Mouse (Mus musculus): ENCODE results near the gene Gsdma2. TPM values are rescaled to one million over a fixed set of nuclear protein-coding genes. Genes with fewer than 3 reads are reported as not detected.
"Not testable (repeated sequence)": the region's sequence is repeated elsewhere in the genome, so short reads cannot be mapped to it uniquely, and the experiment has no call there.

Gene Gsdma2
- polyA plus RNA-seq (2014; fragmentation: Nextera tagmentation; extraction: Ambion mirVana): not detected in 2 replicates

GRCm38 (mm10) chr11:98646459-98646858 lies at the start of gene Gsdma2:
Gsdma2 (plus strand) TSS chr11:98646759.
- Histone ChIP-seq H3K9ac (replicated peaks; ENCODE audit: low read depth, low read length) (no peak within 1 kb of the TSS), H3K4me3 (ENCODE audit: low read depth, low read length) (no peak within 1 kb of the TSS), H3K4me1 (ENCODE audit: control insufficient read depth, insufficient read depth, low read length) (no peaks in the 10 kb centered on the region), H3K9me3 (ENCODE audit: control insufficient read depth, low read depth, low read length) (no peaks in the 10 kb centered on the region), H3K27me3 (ENCODE audit: control insufficient read depth, insufficient read depth, low read length) (0 out of 2 replicates have a peak, but pooled peaks cover 2% of the 10 kb centered on the region), H3K4me2 (replicated peaks; ENCODE audit: low read depth, low read length) (no peak within 1 kb of the TSS), H3K36me3 (ENCODE audit: control insufficient read depth, insufficient read depth, low read length) (no peaks in the 10 kb centered on the region), H3K27ac (ENCODE audit: low read length) (no peak within 1 kb of the TSS)
- WGBS: 47% methylated on average over 2 of the region's 2 CpGs
- no peak for ATAC-seq (ENCODE audit: insufficient number of reproducible peaks, insufficient read depth, low FRiP score, low read depth)

- H3K4me3 ChIP-seq (ENCODE audit: low read depth, low read length): no peak overlapping the region
- H3K9me3 ChIP-seq (ENCODE audit: control insufficient read depth, low read depth, low read length): no peaks in the 10 kb centered on the region
- H3K27ac ChIP-seq (ENCODE audit: low read length): no peak overlapping the region
- 49% methylated on average over 6 of the region's 6 CpGs for WGBS
- ATAC-seq (ENCODE audit: insufficient number of reproducible peaks, insufficient read depth, low FRiP score, low read depth): no peak
- H3K4me1 ChIP-seq (ENCODE audit: control insufficient read depth, insufficient read depth, low read length): no peaks in the 10 kb centered on the region; the same call in 1 of the 2 replicates
- no peaks in the 10 kb centered on the region for H3K36me3 ChIP-seq (ENCODE audit: control insufficient read depth, insufficient read depth, low read length)
- no peaks in the 10 kb centered on the region for H3K27me3 ChIP-seq (ENCODE audit: control insufficient read depth, insufficient read depth, low read length)
- no peak overlapping the region for H3K9ac ChIP-seq (replicated peaks; ENCODE audit: low read depth, low read length)
- no peak overlapping the region for H3K4me2 ChIP-seq (replicated peaks; ENCODE audit: low read depth, low read length)
Observed at GRCm38 (mm10) chr11:98597363-98597762, 49.2 kb upstream of the Gsdma2 start.

- Histone ChIP-seq H3K9me3 (ENCODE audit: control insufficient read depth, low read depth, low read length) (no peaks in the 10 kb centered on the region), H3K9ac (replicated peaks; ENCODE audit: low read depth, low read length) (no peak within 1 kb of the TSS), H3K4me2 (replicated peaks; ENCODE audit: low read depth, low read length) (no peak within 1 kb of the TSS), H3K36me3 (ENCODE audit: control insufficient read depth, insufficient read depth, low read length) (no peaks in the 10 kb centered on the region), H3K27me3 (ENCODE audit: control insufficient read depth, insufficient read depth, low read length) (no peaks in the 10 kb centered on the region), H3K4me3 (ENCODE audit: low read depth, low read length) (no peak within 1 kb of the TSS), H3K4me1 (ENCODE audit: control insufficient read depth, insufficient read depth, low read length) (no peaks in the 10 kb centered on the region; the same call in 1 of the 2 replicates), H3K27ac (ENCODE audit: low read length) (no peak within 1 kb of the TSS)
- ATAC-seq (ENCODE audit: insufficient number of reproducible peaks, insufficient read depth, low FRiP score, low read depth): no peak
- 76% methylated on average over 8 of the region's 8 CpGs for WGBS
Observed at GRCm38 (mm10) chr11:98597991-98598390, 48.6 kb upstream of the Gsdma2 start, which contains the start of gene Lrrc3c. Lrrc3c (plus strand) TSS chr11:98598291.

- Histone ChIP-seq H3K36me3 (ENCODE audit: control insufficient read depth, insufficient read depth, low read length) (no peaks in the 10 kb centered on the region), H3K9me3 (ENCODE audit: control insufficient read depth, low read depth, low read length) (no peaks in the 10 kb centered on the region), H3K27me3 (ENCODE audit: control insufficient read depth, insufficient read depth, low read length) (no peaks in the 10 kb centered on the region), H3K4me2 (replicated peaks; ENCODE audit: low read depth, low read length) (no peak overlapping the region), H3K9ac (replicated peaks; ENCODE audit: low read depth, low read length) (no peak overlapping the region), H3K4me1 (ENCODE audit: control insufficient read depth, insufficient read depth, low read length) (no peaks in the 10 kb centered on the region; the same call in 1 of the 2 replicates), H3K27ac (ENCODE audit: low read length) (no peak overlapping the region), H3K4me3 (ENCODE audit: low read depth, low read length) (no peak overlapping the region)
- WGBS: 62% methylated on average over 18 of the region's 18 CpGs
- no peak for ATAC-seq (ENCODE audit: insufficient number of reproducible peaks, insufficient read depth, low FRiP score, low read depth)
Observed at GRCm38 (mm10) chr11:98598851-98599290, 47.7 kb upstream of the Gsdma2 start.

- Histone ChIP-seq H3K4me2 (replicated peaks; ENCODE audit: low read depth, low read length) (no peak overlapping the region), H3K9ac (replicated peaks; ENCODE audit: low read depth, low read length) (no peak overlapping the region), H3K27me3 (ENCODE audit: control insufficient read depth, insufficient read depth, low read length) (no peaks in the 10 kb centered on the region), H3K36me3 (ENCODE audit: control insufficient read depth, insufficient read depth, low read length) (no peaks in the 10 kb centered on the region), H3K4me1 (ENCODE audit: control insufficient read depth, insufficient read depth, low read length) (no peaks in the 10 kb centered on the region; the same call in 1 of the 2 replicates), H3K27ac (ENCODE audit: low read length) (no peak overlapping the region), H3K9me3 (ENCODE audit: control insufficient read depth, low read depth, low read length) (no peaks in the 10 kb centered on the region), H3K4me3 (ENCODE audit: low read depth, low read length) (no peak overlapping the region)
- WGBS: 39% methylated on average over 18 of the region's 18 CpGs
- ATAC-seq (ENCODE audit: insufficient number of reproducible peaks, insufficient read depth, low FRiP score, low read depth): no peak
Observed at GRCm38 (mm10) chr11:98599291-98599690, 47.3 kb upstream of the Gsdma2 start.

- WGBS: 1% methylated on average over 19 of the region's 20 CpGs
- H3K4me1 ChIP-seq (ENCODE audit: control insufficient read depth, insufficient read depth, low read length): no peaks in the 10 kb centered on the region; the same call in 1 of the 2 replicates
- peak; percentile 62 for ATAC-seq (ENCODE audit: insufficient number of reproducible peaks, insufficient read depth, low FRiP score, low read depth)
- no peaks in the 10 kb centered on the region for H3K36me3 ChIP-seq (ENCODE audit: control insufficient read depth, insufficient read depth, low read length)
- no peak overlapping the region for H3K9ac ChIP-seq (replicated peaks; ENCODE audit: low read depth, low read length)
- peak overlapping the region; percentile 54 for H3K4me2 ChIP-seq (replicated peaks; ENCODE audit: low read depth, low read length)
- no peaks in the 10 kb centered on the region for H3K9me3 ChIP-seq (ENCODE audit: control insufficient read depth, low read depth, low read length)
- no peaks in the 10 kb centered on the region for H3K27me3 ChIP-seq (ENCODE audit: control insufficient read depth, insufficient read depth, low read length)
- H3K27ac ChIP-seq (ENCODE audit: low read length): no peak overlapping the region
- peak overlapping the region; percentile 19; the same call in 1 of the 2 replicates for H3K4me3 ChIP-seq (ENCODE audit: low read depth, low read length)
Observed at GRCm38 (mm10) chr11:98602090-98602690, 44.4 kb upstream of the Gsdma2 start.

- Histone ChIP-seq H3K27me3 (ENCODE audit: control insufficient read depth, insufficient read depth, low read length) (no peaks in the 10 kb centered on the region), H3K4me2 (replicated peaks; ENCODE audit: low read depth, low read length) (no peak overlapping the region), H3K36me3 (ENCODE audit: control insufficient read depth, insufficient read depth, low read length) (no peaks in the 10 kb centered on the region), H3K4me3 (ENCODE audit: low read depth, low read length) (no peak overlapping the region), H3K27ac (ENCODE audit: low read length) (no peak overlapping the region), H3K4me1 (ENCODE audit: control insufficient read depth, insufficient read depth, low read length) (no peaks in the 10 kb centered on the region; the same call in 1 of the 2 replicates), H3K9ac (replicated peaks; ENCODE audit: low read depth, low read length) (no peak overlapping the region), H3K9me3 (ENCODE audit: control insufficient read depth, low read depth, low read length) (no peaks in the 10 kb centered on the region)
- 80% methylated on average over 2 of the region's 2 CpGs for WGBS
- ATAC-seq (ENCODE audit: insufficient number of reproducible peaks, insufficient read depth, low FRiP score, low read depth): no peak
Observed at GRCm38 (mm10) chr11:98603953-98604352, 42.6 kb upstream of the Gsdma2 start.

- H3K4me2 ChIP-seq (replicated peaks; ENCODE audit: low read depth, low read length); H3K4me1 ChIP-seq (ENCODE audit: control insufficient read depth, insufficient read depth, low read length); H3K27ac ChIP-seq (ENCODE audit: low read length); H3K4me3 ChIP-seq (ENCODE audit: low read depth, low read length); H3K9ac ChIP-seq (replicated peaks; ENCODE audit: low read depth, low read length); ATAC-seq (ENCODE audit: insufficient number of reproducible peaks, insufficient read depth, low FRiP score, low read depth); H3K36me3 ChIP-seq (ENCODE audit: control insufficient read depth, insufficient read depth, low read length); H3K9me3 ChIP-seq (ENCODE audit: control insufficient read depth, low read depth, low read length); H3K27me3 ChIP-seq (ENCODE audit: control insufficient read depth, insufficient read depth, low read length): not testable (repeated sequence)
- 67% methylated on average over 6 of the region's 6 CpGs for whole genome bisulfite sequencing
Observed at GRCm38 (mm10) chr11:98604911-98605310, 41.6 kb upstream of the Gsdma2 start.

Measured in stomach, embryonic 14.5 days (tissue).